Mouse (Mus musculus) left cerebral cortex, adult 8-10 months (tissue): ENCODE data around the gene Chga. TPM values are rescaled to one million over a fixed set of nuclear protein-coding genes. Genes with fewer than 3 reads are reported as not detected.

Experiments
- DNase-seq, 2 experiments: peaks; one replicate each; pipeline ENCODE4 v3.0.0; 2022; ENCODE audit warnings: low spot score in 2 of 2
- total RNA-seq, 4 experiments: library from RNA; stranded (reverse); gene quantifications; 2 replicates each; pipeline ENCODE4 v1.2.4; 2022

The Chga gene
- total RNA-seq, 4 experiments from 2014 or later = 151 to 178 (median 173) TPM

DNA sequence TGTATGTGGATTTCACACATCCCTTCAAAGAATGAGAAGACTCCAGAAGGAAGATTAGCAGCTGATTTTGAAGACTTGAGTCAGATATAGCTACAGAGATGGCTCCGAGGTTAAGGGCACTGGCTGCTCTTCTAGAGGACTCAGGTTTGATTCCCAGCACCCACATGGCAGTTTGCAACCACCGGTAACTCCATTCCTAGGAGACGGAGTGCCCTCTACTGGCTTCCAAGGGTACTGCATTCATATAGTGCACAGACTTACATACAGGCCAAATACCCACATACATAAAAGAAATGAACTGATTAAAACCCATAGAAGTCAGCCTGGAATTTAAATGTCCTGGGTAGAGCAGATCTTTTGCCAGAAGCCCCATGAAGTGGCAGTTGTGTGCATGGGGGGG is 43.8 kb downstream of the Chga start:
- no peak for DNase-seq

DNA sequence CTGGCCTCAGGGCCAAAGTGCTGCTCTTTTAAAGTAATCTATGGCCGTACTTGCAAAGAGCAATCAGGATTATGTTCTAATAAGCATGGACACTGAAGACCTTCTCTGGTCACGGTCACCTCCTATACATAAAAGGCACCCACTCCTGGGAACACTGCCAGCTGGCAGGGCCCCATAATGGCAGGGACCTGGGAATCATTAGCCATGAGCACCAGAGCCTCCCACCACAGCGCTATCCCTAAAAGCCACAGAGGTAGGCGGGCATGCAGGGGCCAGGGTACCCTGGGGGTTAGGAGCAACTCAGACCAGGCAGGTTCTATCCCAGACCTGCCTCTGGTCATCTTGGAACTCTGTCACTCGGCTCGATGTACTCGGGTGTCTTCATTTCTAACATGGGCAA is 45.0 kb downstream of the Chga start:
- DNase-seq = no peak

DNA sequence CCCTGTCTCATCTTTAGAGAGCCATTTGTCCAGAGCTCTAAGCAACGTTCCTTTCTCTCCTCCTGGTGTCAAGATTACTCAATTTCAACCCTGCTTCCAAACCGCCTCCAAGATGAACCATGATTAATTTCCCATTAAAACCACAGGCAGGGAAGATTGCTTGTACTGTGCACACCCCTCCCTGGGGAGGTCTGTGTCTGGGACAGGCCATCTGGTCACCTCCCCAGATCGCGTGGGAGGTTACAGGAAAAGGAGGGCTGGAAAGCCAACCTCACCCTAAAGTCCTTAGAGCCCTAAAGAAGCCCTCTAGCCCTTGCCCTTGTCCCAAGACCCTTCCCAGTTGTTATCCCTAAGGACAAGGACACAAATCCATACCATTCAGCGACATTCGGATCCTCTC is 45.6 kb downstream of the Chga start:
- no peak for DNase-seq

DNA sequence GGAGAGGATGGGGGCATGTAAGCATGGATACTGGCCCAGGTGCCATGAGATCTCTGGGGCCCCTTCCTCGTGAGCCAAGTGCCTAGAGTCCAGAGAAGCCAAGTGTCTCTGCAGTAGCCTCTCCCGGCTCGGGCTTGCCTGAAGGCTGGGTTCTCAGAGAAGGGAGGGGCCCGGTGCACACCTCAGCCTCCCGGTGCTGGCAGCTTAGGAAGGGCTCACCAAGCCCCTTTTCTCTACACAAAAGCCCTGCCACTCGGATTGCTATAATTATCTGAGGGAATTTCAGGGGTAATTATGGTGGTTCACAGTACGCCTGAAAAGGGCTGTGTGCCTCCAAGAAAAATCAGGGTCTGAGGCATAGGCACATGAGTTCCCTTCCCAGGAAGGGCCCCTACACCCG is 47.1 kb downstream of the Chga start:
- no peak for DNase-seq

DNA sequence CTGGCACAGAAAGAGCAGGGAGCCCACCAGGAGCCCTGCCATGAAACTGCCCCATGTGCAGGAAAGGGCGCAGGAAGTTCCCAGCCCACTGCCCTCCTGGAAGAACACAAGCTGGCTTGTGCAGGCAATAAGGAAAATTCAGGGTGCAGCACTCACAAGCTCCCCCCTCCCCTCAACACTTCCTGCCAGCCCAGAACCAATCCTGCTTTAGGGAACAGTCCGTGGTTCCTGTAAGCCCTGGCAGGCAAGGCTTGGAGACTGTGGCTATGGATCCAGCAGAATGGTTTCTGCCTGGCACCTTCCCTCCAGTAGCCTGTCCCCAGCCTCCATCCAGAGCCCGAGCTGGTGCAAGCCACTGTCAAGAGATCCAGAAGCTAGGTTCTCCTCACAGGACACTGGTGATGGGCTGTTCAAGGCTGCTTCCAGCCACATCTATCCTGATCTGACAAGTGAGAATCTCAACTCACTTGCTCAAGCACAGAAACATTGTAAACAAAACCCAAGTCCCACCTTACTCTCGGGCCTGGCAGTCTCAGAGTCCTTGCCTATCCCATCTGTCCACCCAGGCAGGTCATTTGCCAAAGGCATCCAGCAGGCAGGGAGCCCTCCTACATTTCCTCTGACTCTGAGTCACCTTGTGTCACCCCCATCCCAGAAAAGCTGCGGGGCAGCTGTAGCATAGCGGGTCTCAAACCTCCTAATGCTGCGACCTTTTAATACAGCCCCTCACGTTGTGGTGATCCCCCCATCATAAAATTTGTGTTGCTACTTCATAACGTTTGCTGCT is 47.7 kb downstream of the Chga start:
- DNase-seq = no peak

DNA sequence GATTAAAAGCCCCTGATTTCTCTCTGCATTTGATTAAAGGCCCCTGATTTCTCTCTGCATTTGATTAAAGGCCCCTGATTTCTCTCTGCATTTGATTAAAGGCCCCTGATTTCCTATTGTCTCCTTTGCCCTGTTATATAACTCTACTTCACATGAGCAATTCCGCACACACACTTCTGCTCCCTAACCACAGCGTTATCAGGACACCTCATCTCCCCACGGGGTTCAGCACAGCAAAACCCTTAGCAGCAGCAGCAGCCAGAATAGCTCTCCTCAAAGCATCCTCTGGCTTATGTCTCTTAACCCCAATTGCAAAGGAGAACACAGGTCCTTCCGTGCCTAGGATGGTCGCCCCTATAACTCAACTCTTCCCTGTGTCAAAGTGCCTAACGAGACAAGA is 50.8 kb downstream of the Chga start:
- no peak for DNase-seq

DNA sequence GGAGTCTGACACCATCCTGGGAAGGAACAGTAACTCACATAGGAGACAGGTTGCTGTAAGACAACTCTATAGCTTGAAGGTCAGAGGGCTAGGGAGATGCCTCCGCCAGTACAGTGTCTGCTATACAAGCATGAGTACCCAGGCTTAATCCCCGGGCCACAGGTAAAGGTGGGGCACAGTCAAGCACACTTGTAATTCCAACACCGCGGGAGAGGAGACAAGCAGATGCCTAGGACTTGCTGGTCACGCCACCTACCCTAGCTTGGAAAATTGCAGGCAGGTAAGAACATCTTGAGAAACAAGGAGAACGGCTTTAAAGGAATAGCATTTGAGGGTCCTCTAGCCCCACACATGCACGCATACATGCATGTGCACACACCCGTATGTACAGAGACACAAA is 52.3 kb downstream of the Chga start:
- DNase-seq = no peak

DNA sequence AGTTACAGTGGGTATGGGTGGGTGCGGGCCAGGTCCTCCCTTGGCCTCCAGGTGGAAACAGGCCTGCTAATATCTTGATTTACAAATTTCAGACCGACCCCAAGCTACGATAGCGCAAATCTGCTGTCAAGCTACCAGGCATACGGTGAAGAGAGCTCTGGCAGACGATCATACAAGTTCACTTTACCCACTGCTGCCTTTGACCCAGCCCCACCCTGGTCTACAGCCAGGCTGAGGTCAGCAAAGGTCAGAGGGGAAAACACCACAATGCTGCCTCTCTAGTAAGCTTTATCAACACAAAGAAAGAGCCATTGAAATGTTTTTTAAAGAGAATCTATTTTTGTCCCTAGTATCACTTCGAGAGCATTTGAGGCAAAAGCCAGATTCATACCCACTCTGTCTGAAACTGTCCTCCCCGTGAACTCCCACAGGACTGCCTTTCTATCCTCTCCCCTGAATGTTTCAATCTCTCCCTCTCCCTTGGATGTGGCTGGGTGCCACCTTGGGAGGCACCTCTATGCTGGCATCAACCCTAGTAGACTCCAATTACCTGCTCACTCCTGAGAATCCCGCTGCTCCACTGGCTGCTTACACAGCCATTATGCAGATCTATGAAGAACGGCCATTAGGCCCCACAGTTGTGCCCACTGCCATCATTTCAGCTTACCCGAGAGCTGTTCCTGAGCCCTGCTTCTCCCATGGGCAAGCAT is 53.2 kb downstream of the Chga start:
- DNase-seq = no peak

DNA sequence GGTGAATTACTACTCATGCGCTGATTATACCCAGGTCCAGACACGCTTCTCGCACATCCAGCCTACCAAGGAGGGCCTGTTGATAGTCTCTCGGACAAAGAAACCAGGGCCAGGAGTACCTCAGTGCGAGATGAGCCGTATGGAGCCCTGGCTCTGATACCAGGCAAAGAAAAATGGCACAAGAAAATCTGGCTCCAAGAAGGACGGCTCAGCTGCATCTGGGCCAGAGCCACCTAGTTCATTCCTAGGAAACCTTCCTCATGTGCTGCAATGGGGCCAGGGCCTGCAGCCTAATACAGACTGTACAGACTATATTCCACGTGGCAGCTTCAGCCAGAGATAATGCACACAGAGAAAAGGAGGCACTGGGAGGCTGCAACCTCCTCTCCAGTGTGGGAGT is 56.2 kb downstream of the Chga start:
- no peak for DNase-seq

DNA sequence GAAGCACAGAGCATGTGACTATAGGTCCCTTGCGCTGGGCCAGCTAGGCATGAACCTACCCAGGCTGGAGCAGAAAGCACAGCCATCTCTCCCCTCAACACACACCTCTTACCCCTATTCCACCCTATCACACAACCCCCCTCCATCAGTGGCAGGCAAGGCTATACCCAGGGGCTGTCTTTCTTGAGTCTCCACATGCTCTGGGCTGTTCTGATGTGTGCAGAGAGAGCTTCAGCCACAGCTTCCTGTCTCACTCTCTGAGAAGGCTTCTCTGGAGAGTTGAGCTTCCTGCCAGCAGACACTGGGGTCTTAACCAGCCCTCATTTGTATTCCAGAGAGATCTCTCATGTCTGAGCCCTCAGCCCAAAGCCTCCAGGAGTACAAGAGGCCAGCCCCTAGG is 57.7 kb downstream of the Chga start:
- DNase-seq = no peak

DNA sequence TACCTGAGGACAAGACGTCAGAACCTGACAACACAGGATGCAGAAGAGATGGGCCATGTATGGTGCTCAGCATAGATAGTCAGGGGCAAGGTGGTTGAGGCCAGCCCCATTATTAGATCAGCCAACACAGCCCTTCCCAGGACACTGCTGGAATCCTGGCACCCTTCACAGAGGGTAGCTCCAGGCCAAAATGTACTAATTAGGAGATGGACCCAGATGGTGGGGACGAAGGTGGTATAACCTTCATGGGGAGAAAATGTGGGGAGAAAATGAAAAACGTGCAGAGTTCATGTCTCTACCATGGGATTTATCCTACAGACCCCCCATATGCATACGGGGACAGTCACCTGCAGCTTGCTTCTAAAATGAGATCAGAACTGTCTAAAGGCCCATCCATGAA is 58.6 kb downstream of the Chga start:
- DNase-seq = no peak

Other genes starting within 250 kb of the Chga start
- gene Lgmn, start 115.2 kb upstream of the Chga start, total RNA-seq = 100 to 1,000 TPM; 107 to 158 (median 125) TPM
- 10 to 100 TPM; 25.4 to 32.6 (median 32.0) TPM for gene Golga5, start 85.8 kb upstream of the Chga start, total RNA-seq
- gene Itpk1, start 150.0 kb downstream of the Chga start, total RNA-seq = 10 to 100 TPM; 58.8 to 68.2 (median 62.5) TPM
- gene Moap1, start 188.7 kb downstream of the Chga start, total RNA-seq = 10 to 100 TPM; 29.9 to 37.3 (median 33.4) TPM
- gene Tmem251, start 188.8 kb downstream of the Chga start, total RNA-seq = 1 to 10 TPM; 5.3 to 6.3 (median 5.9) TPM
- not detected for gene Gm28051, start 202.8 kb downstream of the Chga start, total RNA-seq
- 10 to 100 TPM; 12.7 to 15.0 (median 13.4) TPM for gene Gon7, start 202.8 kb downstream of the Chga start, total RNA-seq
- gene Ubr7, start 203.0 kb downstream of the Chga start, total RNA-seq = 10 to 100 TPM; 30.1 to 31.7 (median 31.3) TPM
- 10 to 100 TPM; 15.1 to 21.1 (median 18.1) TPM for gene Gm20604, start 203.7 kb downstream of the Chga start, total RNA-seq